Mouse (Mus musculus) brain, adult 2 months (tissue): ENCODE results near the gene Hoxa13.

Source experiments
- DNase-seq: peaks from one replicate; pipeline ENCODE4 v3.0.0; 2011; ENCODE audit warnings: low read depth, low spot score

The Hoxa13 gene

GRCm38 (mm10) chr6:52260654-52261575 is at the start of gene Hoxa13:
TSS of gene Hoxa13 (minus strand) at chr6:52260880.
- DNase-seq: no peak

- DNase-seq: no peak
Observed at GRCm38 (mm10) chr6:52310366-52310765, 49.7 kb upstream of the Hoxa13 start.

DNA sequence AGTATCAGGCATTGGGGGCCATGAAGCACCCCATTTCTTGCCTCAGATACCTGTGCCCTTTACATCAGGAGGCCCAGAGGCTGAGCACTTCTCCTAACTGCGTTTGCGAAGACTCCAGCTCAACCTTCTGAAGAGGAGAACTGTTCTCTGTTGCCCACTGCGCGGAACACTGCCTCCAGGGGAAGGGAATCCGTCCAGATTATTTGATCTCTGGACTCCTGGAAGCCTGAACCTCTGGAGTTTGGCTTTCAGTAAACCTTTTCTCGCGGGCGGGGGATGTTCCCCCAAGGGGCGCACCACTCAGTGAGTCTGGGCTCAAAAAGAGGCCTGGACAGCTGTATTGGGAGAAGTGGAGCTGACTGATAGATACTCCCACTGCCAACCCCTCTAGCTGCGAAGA is 49.1 kb upstream of the Hoxa13 start:
- no peak for DNase-seq

GRCm38 (mm10) chr6:52305877-52306389 is 45.3 kb upstream of the Hoxa13 start:
- DNase-seq: peak; percentile 63

DNA sequence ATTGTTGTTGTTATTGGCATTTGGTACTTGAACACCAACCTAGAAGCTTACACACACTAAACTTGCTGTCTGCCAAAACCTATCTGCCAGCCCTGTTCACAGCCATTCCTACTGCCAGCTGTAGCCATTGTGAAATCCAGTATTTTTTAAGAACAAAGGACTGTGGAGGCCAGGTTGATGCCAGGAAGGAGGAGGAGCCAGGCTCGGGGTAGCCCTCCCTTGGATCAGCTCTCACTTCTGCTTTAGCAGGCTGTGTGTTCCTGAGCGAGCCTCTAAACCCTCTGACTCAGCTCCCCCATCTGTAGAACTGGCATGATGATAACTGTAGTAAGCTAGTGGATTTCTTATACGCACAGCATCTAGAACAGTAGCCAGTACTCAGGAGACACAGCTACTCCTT is 42.7 kb upstream of the Hoxa13 start:
- peak; percentile 16 for DNase-seq

DNA sequence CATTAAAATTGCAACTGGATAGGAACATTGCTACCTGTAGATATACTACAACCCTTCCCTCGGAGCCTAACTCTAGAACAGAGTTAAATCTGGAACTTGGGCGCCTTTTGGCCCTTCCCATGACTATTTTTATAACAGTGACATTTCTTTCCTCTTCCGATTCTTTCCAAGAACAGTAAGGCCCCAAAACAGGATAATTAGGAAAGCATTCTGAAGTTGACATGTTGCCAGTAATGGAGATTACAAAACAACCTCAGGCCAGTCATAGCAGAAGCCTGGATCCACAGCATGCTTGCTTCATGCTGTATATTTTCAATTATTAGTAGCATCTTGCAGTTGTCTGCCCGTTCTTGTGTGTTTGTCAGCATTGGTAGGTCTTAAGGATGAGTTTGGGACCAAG is 40.1 kb upstream of the Hoxa13 start:
- DNase-seq: no peak

- DNase-seq: no peak
Observed at GRCm38 (mm10) chr6:52298511-52298910, 37.8 kb upstream of the Hoxa13 start.

GRCm38 (mm10) chr6:52294616-52295015 is 33.9 kb upstream of the Hoxa13 start:
- no peak for DNase-seq

- no peak for DNase-seq
Observed at GRCm38 (mm10) chr6:52292328-52292727, 31.6 kb upstream of the Hoxa13 start.

DNA sequence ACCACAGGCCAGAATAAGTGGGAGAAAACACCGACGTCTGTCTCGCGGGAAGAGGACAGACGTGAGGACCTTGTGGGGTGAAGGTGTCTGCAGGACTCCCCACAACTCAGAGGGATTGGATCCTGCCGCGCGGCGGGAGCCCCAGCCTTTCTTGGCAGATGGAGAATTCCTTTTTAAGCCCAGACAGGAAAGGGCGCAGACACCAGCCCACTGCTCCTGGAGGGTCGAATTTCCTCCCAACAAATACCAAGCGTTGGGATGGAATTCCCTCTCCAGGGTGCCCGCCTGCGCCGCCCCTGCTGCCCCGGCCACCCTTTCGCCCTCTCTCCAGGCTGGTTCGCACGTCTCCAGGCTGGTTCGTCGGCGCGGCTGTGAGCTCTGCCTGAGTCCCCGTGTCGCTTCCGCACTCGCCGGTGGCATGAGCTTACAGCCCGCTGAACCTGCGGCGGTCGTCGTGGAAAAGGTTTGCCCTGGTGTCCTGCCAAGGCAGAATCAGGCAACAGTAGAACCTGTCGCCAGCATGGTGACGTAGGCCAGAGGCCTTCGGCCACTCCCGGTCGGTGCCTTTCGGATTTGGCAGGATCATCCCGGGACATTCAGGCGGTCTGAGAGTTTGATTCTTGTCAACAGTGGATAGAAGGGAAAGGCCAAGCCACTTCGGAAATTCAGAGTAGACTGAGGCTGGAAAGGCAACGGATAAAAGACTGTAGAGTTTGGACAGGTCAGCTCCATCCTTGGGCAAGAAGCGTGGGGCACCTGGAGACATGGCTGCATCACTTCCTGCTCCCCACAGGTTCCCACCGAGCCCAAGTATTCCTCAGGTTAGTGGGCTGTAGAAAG is 30.6 kb upstream of the Hoxa13 start:
- DNase-seq: no peak

DNA sequence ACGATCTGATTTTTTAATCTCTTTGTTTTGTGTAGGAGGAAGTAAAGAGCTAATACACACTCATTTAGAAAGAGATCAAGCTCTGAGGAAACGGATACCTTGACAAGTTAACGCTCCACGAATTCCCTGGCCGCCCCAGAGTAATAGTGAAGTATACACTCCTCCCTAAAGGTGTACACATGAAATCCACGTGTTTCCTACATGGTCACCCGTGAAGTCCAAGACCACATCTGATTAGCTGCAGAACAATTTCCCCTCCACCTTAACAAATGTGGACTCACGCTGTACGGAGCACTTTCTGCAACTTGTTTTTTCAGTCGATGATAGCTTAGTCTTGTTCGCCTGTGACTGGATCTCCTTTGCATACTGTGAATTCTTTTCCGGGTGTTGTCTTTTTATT is 29.5 kb upstream of the Hoxa13 start:
- DNase-seq: no peak

- no peak for DNase-seq
Observed at GRCm38 (mm10) chr6:52283896-52284295, 23.2 kb upstream of the Hoxa13 start.

DNA sequence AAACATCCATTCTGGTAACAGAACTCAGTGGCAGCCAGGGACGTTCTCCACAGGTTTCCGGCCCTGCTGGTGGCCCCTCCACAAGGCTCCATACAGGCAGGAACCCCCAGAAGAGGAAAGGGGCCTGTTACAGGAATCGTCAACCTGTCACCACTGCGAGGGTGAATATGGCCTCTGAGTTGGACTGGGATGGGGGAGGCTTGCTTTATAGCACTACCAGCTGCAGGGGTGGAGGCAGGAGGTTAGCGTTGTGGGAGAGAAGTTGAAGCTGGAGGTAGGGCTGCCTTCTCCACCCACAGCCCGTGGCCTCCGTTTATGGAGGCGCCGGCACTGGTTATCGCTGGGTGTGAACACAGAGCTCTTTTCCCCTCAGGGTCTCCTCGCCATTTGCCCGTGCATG is 20.4 kb upstream of the Hoxa13 start:
- DNase-seq: no peak

GRCm38 (mm10) chr6:52276920-52277319 is 16.2 kb upstream of the Hoxa13 start:
- DNase-seq: no peak

GRCm38 (mm10) chr6:52276382-52276781 is 15.7 kb upstream of the Hoxa13 start:
- DNase-seq: no peak

GRCm38 (mm10) chr6:52275563-52276280 is 15.0 kb upstream of the Hoxa13 start:
- no peak for DNase-seq

- no peak for DNase-seq
Observed at GRCm38 (mm10) chr6:52274576-52274975, 13.9 kb upstream of the Hoxa13 start.

GRCm38 (mm10) chr6:52273656-52274280 is 13.1 kb upstream of the Hoxa13 start:
- DNase-seq: no peak

DNA sequence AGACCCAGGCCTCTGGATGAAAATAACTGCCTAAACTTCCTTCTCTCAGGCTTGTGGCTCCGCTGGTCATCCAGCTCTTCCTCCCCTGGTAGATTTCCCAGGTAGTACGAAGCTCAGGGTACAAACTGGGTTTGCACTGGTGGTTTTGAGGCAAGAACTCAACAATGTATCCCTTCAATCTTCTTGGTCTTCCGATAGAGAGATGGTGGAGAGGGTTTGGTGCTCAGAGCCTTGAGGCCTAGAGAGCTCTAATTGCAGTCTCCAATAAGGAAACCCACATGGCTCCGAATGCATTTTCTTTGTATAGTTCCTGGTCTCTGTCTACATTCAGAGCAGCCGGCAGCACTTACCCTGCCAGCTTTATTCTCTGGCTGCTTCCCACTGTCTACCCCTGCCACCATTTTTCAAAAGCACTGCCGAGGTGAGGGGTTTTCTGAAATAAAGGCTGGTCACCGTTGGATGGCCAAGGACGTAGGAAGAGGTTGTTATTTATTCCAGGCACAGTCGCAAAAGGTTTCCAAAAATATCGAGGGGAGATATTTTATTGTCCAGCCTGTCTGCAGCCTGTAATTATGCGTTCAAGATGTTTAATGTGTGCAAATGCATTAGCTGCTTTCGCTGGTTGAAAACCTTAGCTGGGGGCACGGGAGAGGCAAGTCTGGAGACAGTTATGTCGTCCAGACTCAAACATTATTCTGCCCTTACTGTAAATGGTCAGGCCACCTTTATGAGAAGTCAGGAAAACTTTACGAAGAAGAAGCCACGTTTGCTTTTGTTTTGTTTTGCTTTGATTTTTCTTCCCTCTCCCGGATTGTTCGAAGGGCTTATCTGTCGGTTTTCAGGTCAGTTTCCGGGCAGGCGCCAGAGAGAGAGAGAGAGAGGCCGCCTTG is 12.3 kb upstream of the Hoxa13 start:
- no peak for DNase-seq
